Mouse (Mus musculus) kidney, adult 11 months (tissue): Measurements from ENCODE around the gene Gm26602.

Source experiments
- DNase-seq: peaks from one replicate; pipeline ENCODE4 v3.0.0; 2022

The Gm26602 gene

GRCm38 (mm10) chr10:79886611-79887010 is 24.0 kb upstream of the Gm26602 start:
- DNase-seq: no peak

DNA sequence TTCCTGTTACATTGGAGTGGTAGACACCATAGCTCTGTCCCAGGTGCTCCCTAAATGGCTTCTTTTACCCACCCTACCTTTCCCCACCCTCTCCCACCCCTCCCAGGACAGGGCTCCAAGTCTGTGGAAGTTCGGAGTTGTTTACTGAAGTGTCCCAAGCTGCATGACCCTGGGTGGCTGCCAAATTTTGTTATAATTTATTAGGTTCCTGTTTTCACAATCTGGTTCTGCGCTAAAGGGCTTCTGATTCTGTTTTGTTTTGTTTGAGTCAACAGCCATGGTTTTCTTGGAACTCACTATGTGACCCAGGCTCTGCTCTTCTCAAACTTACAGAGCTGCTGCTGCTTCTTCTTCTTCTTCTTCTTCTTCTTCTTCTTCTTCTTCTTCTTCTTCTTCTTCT is 21.3 kb upstream of the Gm26602 start:
- no peak for DNase-seq

DNA sequence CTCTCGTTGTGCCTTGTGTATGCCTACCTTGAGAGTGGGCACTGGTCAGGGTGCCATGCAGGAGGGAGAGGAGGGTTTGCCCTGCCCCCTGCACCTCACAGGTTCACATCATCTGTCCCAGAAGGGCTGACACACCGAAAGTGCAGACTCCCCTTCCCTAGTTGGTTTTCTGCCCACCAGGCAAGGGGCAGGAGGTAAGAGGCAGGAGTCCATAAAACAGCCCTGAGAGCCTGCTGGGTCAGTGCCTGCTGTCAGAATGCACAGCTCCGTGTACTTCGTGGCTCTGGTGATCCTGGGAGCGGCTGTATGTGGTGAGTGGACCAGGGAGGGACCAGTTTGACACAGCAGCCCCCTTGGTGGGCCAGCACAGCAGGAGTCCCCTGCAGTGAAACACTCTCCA is 20.0 kb upstream of the Gm26602 start, which contains the start of gene Cfd:
TSS of gene Cfd (plus strand) at position 184 of the 400 bp plus-strand sequence.
- DNase-seq: no peak

DNA sequence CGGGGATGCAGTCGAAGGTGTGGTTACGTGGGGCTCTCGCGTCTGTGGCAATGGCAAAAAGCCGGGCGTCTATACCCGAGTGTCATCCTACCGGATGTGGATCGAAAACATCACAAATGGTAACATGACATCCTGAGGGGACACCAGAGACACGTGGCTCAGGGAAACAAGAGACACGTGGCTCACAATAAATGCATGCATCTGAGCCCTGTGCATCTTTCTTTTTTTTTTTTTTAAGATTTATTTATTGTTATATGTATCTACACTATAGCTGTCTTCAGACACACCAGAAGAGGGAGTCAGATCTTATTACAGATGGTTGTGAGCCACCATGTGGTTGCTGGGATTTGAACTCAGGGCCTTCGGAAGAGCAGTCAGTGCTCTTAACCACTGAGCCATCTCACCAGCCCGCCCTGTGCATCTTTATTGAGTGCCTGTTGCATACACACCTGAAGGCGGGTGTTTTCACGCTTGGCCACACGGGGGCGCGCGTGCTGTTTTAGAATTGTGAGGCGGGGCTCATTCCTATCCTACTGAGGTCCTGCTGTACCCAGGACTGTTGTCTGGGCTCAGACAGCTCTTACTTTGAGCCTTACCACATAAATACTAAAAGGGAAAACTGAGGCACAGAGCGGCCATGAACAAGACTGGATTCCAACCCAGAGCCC is 18.1 kb upstream of the Gm26602 start:
- DNase-seq: peak; percentile 75

- no peak for DNase-seq
Observed at GRCm38 (mm10) chr10:79896306-79896705, 14.3 kb upstream of the Gm26602 start.

DNA sequence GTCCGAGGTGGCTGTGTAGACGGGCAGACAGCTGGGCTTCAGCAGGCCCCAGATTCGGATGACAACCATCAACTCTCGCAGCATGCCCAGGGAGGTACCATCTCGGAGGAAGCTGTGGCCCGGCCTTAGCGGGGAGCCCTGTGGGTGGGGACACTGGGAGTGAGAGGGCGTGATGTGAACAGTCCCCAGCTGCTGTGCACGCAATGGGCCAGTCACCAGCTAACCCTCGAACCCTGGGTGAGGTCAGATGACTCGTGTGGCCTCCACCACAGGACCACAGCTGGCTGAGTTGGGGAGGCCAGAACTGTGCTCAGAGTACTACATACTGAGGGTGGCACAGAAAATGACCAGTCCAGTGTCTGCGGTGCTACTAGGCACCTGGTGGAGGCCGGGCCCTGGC is 13.8 kb upstream of the Gm26602 start:
- no peak for DNase-seq

DNA sequence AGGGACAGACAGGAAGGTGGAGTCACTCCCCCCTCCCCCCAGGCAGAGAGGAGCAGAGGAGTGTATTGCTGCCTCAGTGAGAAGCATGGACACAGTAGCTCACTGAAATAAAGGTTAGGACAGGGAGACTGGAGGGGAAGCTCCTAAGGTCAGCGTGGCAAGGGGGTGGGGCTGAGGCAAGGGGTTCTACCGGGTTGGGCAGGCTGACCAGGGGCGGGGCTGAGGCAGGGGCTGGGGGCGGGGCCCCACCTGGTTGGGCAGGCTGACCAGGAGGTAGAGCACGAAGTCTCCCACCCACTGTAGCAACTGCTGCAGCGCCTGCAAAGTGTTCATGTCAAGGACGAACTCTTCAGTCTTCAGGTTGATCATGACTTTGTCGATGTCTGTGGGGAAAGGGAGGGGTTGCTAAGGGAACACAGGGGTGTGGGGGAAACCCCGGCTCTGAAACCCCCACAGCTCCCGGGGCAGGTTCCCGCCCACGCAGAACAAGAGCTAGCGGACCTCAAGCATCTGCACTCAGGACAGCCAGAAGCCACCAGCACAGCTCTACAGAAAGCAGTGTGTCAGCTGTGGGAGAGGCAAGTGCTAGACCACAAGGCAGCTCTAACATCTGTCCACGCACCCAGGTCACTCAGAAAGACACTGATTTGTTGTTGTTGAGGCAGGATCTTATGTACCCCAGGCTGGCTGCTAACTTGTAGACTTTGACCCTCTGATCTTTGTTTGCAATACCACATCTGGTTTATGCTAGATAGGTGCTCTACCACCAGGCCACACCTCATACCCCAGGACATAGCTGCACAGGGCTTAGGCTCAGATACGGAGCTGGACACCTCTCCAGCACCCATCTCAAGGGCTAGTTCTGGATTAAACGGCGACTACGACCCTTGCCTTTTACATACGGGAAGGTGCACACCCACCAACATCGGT is 13.1 kb upstream of the Gm26602 start:
- no peak for DNase-seq

GRCm38 (mm10) chr10:79900951-79901410 is 9.7 kb upstream of the Gm26602 start:
- DNase-seq: no peak

- no peak for DNase-seq
Observed at GRCm38 (mm10) chr10:79906712-79907111, 3.9 kb upstream of the Gm26602 start.

DNA sequence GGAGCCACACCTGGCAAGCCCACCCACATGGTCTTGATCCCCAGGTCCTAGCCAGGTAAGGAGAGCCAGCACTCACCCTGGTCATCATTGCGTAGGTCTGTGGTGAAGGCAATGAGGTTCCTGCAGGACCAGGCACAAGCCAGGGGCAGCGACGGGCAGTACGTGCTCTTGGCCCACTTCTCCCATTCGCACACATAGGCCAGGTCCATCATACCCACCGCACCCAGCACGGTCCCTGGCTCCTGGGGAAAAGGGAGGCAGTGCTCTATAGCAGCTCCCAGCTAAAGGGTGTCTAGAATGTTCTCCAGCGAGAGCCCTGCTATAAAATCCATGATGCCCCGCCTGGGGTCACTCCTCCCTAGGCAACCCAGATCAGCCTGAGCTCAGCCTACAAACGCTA is 3.2 kb upstream of the Gm26602 start:
- no peak for DNase-seq

GRCm38 (mm10) chr10:79908167-79909091 is 2.2 kb upstream of the Gm26602 start, which contains the start of gene Med16:
Gene Med16, minus strand, starts transcription at chr10:79908923.
- DNase-seq: peak; percentile 98

GRCm38 (mm10) chr10:79909092-79909922 is 1.3 kb upstream of the Gm26602 start:
- DNase-seq: no peak

DNA sequence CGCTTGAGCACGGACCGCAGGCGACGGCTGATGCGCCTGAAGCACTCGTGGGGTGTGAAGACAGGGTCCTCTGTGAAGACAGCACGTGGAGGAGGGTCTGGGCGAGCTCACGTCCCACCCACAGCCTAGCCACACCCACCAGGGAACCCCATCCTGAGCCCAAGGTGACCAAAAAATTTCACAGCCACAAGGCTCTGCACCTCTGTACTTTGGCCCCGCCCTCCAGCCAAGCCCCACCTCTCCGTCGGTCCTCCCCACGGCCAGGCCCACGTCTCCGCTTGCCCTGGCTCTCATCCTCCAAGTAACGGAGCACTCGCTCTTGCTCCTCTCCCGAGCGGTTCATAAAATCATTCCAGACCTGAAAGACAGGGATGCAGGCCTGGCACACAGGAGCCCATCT is 1.8 kb downstream of the Gm26602 start:
- DNase-seq: no peak

- no peak for DNase-seq
Observed at GRCm38 (mm10) chr10:79914131-79914947, 3.7 kb downstream of the Gm26602 start.

- no peak for DNase-seq
Observed at GRCm38 (mm10) chr10:79914948-79915596, 4.4 kb downstream of the Gm26602 start.

DNA sequence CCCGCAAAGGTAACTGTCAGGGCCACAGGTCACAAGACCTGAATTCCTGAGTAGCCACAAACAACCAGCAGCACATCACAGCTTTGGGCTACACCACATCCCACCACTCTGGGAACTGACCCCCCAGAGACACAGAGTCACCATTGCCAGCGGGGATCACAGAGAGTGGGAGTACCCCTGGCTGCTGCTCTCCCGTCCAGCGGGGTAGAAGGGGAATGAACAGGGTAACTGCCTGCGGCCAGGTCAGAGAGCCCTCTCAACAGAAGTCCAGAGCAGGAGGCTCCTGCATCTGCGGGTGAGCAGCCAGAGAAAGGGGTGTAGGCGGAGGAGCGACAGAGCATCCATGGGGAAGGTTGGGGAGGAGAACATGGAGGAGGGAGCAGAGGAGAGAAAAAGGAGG is 5.4 kb downstream of the Gm26602 start:
- peak; percentile 28 for DNase-seq

- DNase-seq: peak; percentile 77
Observed at GRCm38 (mm10) chr10:79916808-79917531, 6.3 kb downstream of the Gm26602 start, which contains the start of gene Kiss1r. Gene Kiss1r, plus strand, starts transcription at chr10:79916971.

DNA sequence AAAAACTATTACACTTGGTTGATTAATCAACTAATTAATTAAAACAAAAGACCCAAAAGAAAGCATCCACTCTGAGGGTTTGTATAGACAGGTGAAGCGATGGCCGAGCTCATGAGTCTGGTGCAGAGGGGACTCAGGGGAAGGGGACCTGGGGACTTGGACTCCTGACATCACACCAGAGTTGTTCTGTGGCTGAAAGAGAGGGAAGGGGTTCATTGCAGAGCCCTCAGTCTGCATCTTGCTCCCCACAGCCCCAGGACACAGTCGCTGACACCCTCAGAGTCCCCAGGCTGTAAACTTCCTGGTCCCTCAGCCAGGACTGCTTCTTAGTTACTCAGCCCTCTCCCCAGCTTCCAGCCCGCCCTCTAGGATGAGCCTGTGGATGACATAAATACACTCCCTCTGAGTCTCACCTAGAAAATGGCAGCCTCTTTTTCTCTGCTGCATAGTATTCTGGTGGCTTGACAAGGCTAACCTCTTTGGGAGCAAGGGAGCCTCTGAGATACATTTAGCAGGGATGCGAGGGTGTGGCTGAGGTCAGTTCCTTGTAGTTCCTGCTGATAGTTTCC is 7.0 kb downstream of the Gm26602 start:
- no peak for DNase-seq
